Mouse (Mus musculus): Measurements from ENCODE around the gene Apbb2. TPM values are rescaled to one million over a fixed set of nuclear protein-coding genes. Genes with fewer than 3 reads are reported as not detected.
"Not testable (repeated sequence)": the region's sequence is repeated elsewhere in the genome, so short reads cannot be mapped to it uniquely, and the experiment has no call there.

Apbb2 gene
- polyA plus RNA-seq, 2 experiments: 15.8 to 45.8 TPM

- no peak overlapping the region for H3K4me2 ChIP-seq (replicated peaks; ENCODE audit: low read depth, low read length, severe bottlenecking)
- no peaks in the 10 kb centered on the region for H3K27me3 ChIP-seq (ENCODE audit: control insufficient read depth, insufficient read depth, low read length)
- H3K9me3 ChIP-seq (ENCODE audit: control insufficient read depth, low read length): no peaks in the 10 kb centered on the region
- no peak overlapping the region for H3K9ac ChIP-seq (ENCODE audit: low read depth, low read length, severe bottlenecking)
- ATAC-seq (ENCODE audit: low FRiP score, low read depth) (no peak), DNase-seq (ENCODE audit: low spot score) (no peak)
- WGBS: 78% methylated on average over 2 of the region's 2 CpGs
- no peak overlapping the region for H3K4me3 ChIP-seq (replicated peaks; ENCODE audit: low read length)
- H3K4me1 ChIP-seq (ENCODE audit: control insufficient read depth, insufficient read depth, low read length): peaks cover 11% of the 10 kb centered on the region; the same call in 1 of the 2 replicates
- no peak overlapping the region for H3K27ac ChIP-seq (replicated peaks; ENCODE audit: low read depth, low read length)
- no peaks in the 10 kb centered on the region for H3K36me3 ChIP-seq (ENCODE audit: control insufficient read depth, insufficient read depth, low read length)
- no peak for TF ChIP-seq POLR2A (IDR thresholded peaks at IDR 0.05; ENCODE audit: borderline replicate concordance, extremely low read depth, insufficient read depth, insufficient read length)
Observed at GRCm38 (mm10) chr5:66271141-66271540, 347.4 kb downstream of the Apbb2 start.

- no peak overlapping the region for H3K27ac ChIP-seq (replicated peaks; ENCODE audit: low read depth, low read length)
- no peak for ATAC-seq (ENCODE audit: low FRiP score, low read depth)
- WGBS: 51% methylated on average over 7 of the region's 7 CpGs
Observed at GRCm38 (mm10) chr5:66269616-66270015, 349.0 kb downstream of the Apbb2 start.

GRCm38 (mm10) chr5:66263398-66263797, 355.2 kb downstream of the Apbb2 start:
- no peak overlapping the region for H3K27ac ChIP-seq (replicated peaks; ENCODE audit: low read depth, low read length)
- no peak overlapping the region for H3K4me3 ChIP-seq (replicated peaks; ENCODE audit: low read length)
- no peak for TF ChIP-seq POLR2A (IDR thresholded peaks at IDR 0.05; ENCODE audit: borderline replicate concordance, extremely low read depth, insufficient read depth, insufficient read length)
- H3K9me3 ChIP-seq (ENCODE audit: control insufficient read depth, low read length): no peaks in the 10 kb centered on the region
- no peaks in the 10 kb centered on the region for H3K36me3 ChIP-seq (ENCODE audit: control insufficient read depth, insufficient read depth, low read length)
- WGBS: 33% methylated on average over 4 of the region's 4 CpGs
- no peaks in the 10 kb centered on the region for H3K27me3 ChIP-seq (ENCODE audit: control insufficient read depth, insufficient read depth, low read length)
- no peak overlapping the region for H3K9ac ChIP-seq (ENCODE audit: low read depth, low read length, severe bottlenecking)
- no peak for ATAC-seq (ENCODE audit: low FRiP score, low read depth)
- no peaks in the 10 kb centered on the region for H3K4me1 ChIP-seq (ENCODE audit: control insufficient read depth, insufficient read depth, low read length)
- peak; percentile 54 for DNase-seq (ENCODE audit: low spot score)
- no peak overlapping the region for H3K4me2 ChIP-seq (replicated peaks; ENCODE audit: low read depth, low read length, severe bottlenecking)

More at GRCm38 (mm10) chr5:66269616-66270015, 349.0 kb downstream of the Apbb2 start:
- TF ChIP-seq POLR2A (IDR thresholded peaks at IDR 0.05; ENCODE audit: borderline replicate concordance, extremely low read depth, insufficient read depth, insufficient read length): no peak
- no peak overlapping the region for H3K9ac ChIP-seq (ENCODE audit: low read depth, low read length, severe bottlenecking)
- peak; percentile 87 for DNase-seq (ENCODE audit: low spot score)
- no peaks in the 10 kb centered on the region for H3K9me3 ChIP-seq (ENCODE audit: control insufficient read depth, low read length)
- no peak overlapping the region for H3K4me3 ChIP-seq (replicated peaks; ENCODE audit: low read length)
- no peaks in the 10 kb centered on the region for H3K36me3 ChIP-seq (ENCODE audit: control insufficient read depth, insufficient read depth, low read length)
- H3K27me3 ChIP-seq (ENCODE audit: control insufficient read depth, insufficient read depth, low read length): no peaks in the 10 kb centered on the region
- H3K4me1 ChIP-seq (ENCODE audit: control insufficient read depth, insufficient read depth, low read length): peaks cover 11% of the 10 kb centered on the region; the same call in 1 of the 2 replicates
- no peak overlapping the region for H3K4me2 ChIP-seq (replicated peaks; ENCODE audit: low read depth, low read length, severe bottlenecking)

DNA sequence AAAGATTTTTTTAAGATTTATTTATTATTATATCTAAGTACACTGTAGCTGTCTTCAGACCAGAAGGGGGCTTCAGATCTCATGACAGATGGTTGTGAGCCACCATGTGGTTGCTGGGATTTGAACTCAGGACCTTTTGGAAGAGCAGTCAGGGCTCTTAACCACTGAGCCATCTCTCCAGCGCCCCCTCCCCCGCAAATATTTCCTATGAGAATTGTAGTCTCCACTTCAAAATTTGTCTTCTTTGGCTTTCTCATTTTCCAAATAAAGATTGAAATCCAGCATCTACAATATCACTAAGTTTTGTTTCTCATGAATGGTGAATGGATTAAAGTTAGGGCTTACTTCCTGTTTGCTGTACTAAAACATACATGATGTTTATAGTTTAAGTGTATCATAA, 356.1 kb downstream of the Apbb2 start:
- H3K9me3 ChIP-seq (ENCODE audit: control insufficient read depth, low read length): no peaks in the 10 kb centered on the region
- WGBS: 89% methylated on average over 2 of the region's 2 CpGs
- H3K9ac ChIP-seq (ENCODE audit: low read depth, low read length, severe bottlenecking): no peak overlapping the region
- no peaks in the 10 kb centered on the region for H3K27me3 ChIP-seq (ENCODE audit: control insufficient read depth, insufficient read depth, low read length)
- no peak overlapping the region for H3K4me3 ChIP-seq (replicated peaks; ENCODE audit: low read length)
- H3K27ac ChIP-seq (replicated peaks; ENCODE audit: low read depth, low read length): no peak overlapping the region
- H3K36me3 ChIP-seq (ENCODE audit: control insufficient read depth, insufficient read depth, low read length): no peaks in the 10 kb centered on the region
- no peak for ATAC-seq (ENCODE audit: low FRiP score, low read depth)
- no peaks in the 10 kb centered on the region for H3K4me1 ChIP-seq (ENCODE audit: control insufficient read depth, insufficient read depth, low read length)
- no peak for TF ChIP-seq POLR2A (IDR thresholded peaks at IDR 0.05; ENCODE audit: borderline replicate concordance, extremely low read depth, insufficient read depth, insufficient read length)
- DNase-seq (ENCODE audit: low spot score): no peak
- no peak overlapping the region for H3K4me2 ChIP-seq (replicated peaks; ENCODE audit: low read depth, low read length, severe bottlenecking)

DNA sequence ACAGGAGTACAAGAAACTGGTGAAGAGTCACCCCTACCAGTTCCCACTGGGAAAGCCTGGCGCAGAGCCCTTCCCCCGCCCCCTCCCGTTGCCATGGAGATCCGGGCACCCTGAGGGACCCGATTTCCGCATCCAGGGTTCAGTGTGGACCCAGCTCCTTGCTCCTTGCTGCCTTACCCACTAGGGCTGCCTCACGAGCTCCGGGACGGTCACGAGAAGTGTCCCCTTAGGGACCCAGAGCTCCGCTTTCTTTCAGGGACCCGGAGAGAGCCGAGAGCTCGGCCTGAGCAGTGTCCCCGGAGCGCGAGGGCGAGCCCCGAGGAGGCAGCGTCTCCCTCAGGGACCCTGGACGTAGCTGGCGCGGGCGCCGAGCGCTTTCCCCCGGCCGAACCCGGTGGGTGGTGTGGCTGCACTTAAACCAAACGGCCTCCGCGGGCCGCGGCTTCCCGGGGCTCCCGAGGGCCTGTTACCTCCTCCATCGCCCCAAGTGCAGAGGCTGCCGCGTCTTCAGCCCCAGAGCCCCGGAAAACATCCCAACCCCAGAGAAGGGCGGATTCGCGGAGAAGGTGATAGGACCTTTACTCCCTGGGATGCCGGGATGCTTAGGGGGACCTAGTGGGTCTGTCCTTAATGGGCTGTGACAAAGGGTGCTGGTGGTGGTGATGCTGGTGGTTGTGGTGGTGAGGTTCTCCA, 358.7 kb downstream of the Apbb2 start, which contains the start of gene Nsun7:
TSS of gene Nsun7 (plus strand) at position 142 of the 693 bp plus-strand sequence.
- no peak within 1 kb of the TSS for H3K27ac ChIP-seq (replicated peaks; ENCODE audit: low read depth, low read length)
- H3K36me3 ChIP-seq (ENCODE audit: control insufficient read depth, insufficient read depth, low read length): no peaks in the 10 kb centered on the region
- peak within 1 kb of the TSS; percentile 63 for H3K4me3 ChIP-seq (replicated peaks; ENCODE audit: low read length)
- WGBS: 2% methylated on average over 43 of the region's 44 CpGs
- H3K9ac ChIP-seq (ENCODE audit: low read depth, low read length, severe bottlenecking): peak within 1 kb of the TSS; percentile 76
- H3K9me3 ChIP-seq (ENCODE audit: control insufficient read depth, low read length): no peaks in the 10 kb centered on the region
- TF ChIP-seq POLR2A (IDR thresholded peaks at IDR 0.05; ENCODE audit: borderline replicate concordance, extremely low read depth, insufficient read depth, insufficient read length): no peak
- H3K4me1 ChIP-seq (ENCODE audit: control insufficient read depth, insufficient read depth, low read length): no peaks in the 10 kb centered on the region
- no peaks in the 10 kb centered on the region for H3K27me3 ChIP-seq (ENCODE audit: control insufficient read depth, insufficient read depth, low read length)
- ATAC-seq (ENCODE audit: low FRiP score, low read depth) (peak; percentile 76), DNase-seq (ENCODE audit: low spot score) (peak; percentile 45)
- peak within 1 kb of the TSS; percentile 92 for H3K4me2 ChIP-seq (replicated peaks; ENCODE audit: low read depth, low read length, severe bottlenecking)

GRCm38 (mm10) chr5:66259431-66259755, 359.2 kb downstream of the Apbb2 start:
- H3K9ac ChIP-seq (ENCODE audit: low read depth, low read length, severe bottlenecking): peak overlapping the region; percentile 76
- H3K4me3 ChIP-seq (replicated peaks; ENCODE audit: low read length): peak overlapping the region; percentile 63
- 5% methylated on average over 5 of the region's 5 CpGs for WGBS
- H3K4me2 ChIP-seq (replicated peaks; ENCODE audit: low read depth, low read length, severe bottlenecking): peak overlapping the region; percentile 92
- ATAC-seq (ENCODE audit: low FRiP score, low read depth): peak; percentile 44; the same call in 1 of the 2 replicates
- not testable (repeated sequence) for H3K9me3 ChIP-seq (ENCODE audit: control insufficient read depth, low read length); H3K4me1 ChIP-seq (ENCODE audit: control insufficient read depth, insufficient read depth, low read length); H3K27ac ChIP-seq (replicated peaks; ENCODE audit: low read depth, low read length); H3K36me3 ChIP-seq (ENCODE audit: control insufficient read depth, insufficient read depth, low read length); H3K27me3 ChIP-seq (ENCODE audit: control insufficient read depth, insufficient read depth, low read length); DNase-seq (ENCODE audit: low spot score)
